Mouse (Mus musculus): Measurements from ENCODE around the gene Fbxw8. TPM values are rescaled to one million over a fixed set of nuclear protein-coding genes. Genes with fewer than 3 reads are reported as not detected.

The Fbxw8 gene
- total RNA-seq, 2 experiments from 2014 or later, result 20.5 to 21.1 TPM

- no peak for DNase-seq (ENCODE audit: low spot score)
Measured at GRCm38 (mm10) chr5:118078550-118078949, 76.7 kb downstream of the Fbxw8 start.

- DNase-seq (ENCODE audit: low spot score), result peak; percentile 43
Measured at GRCm38 (mm10) chr5:118076721-118077592, 78.3 kb downstream of the Fbxw8 start.

- no peak for DNase-seq (ENCODE audit: low spot score)
Measured at GRCm38 (mm10) chr5:118073213-118073773, 82.0 kb downstream of the Fbxw8 start.

- no peak for DNase-seq (ENCODE audit: low spot score)
Measured at GRCm38 (mm10) chr5:118071766-118072165, 83.5 kb downstream of the Fbxw8 start.

GRCm38 (mm10) chr5:118069315-118069714 is 85.9 kb downstream of the Fbxw8 start:
- DNase-seq (ENCODE audit: low spot score), result peak; percentile 63

GRCm38 (mm10) chr5:118067984-118068494 is 87.2 kb downstream of the Fbxw8 start:
- no peak for DNase-seq (ENCODE audit: low spot score)

- DNase-seq (ENCODE audit: low spot score), result no peak
Measured at GRCm38 (mm10) chr5:118067572-118067971, 87.7 kb downstream of the Fbxw8 start.

- peak; percentile 70 for DNase-seq (ENCODE audit: low spot score)
Measured at GRCm38 (mm10) chr5:118066828-118067227, 88.4 kb downstream of the Fbxw8 start.

GRCm38 (mm10) chr5:118065516-118066255 is 89.6 kb downstream of the Fbxw8 start:
- DNase-seq (ENCODE audit: low spot score), result no peak

- DNase-seq (ENCODE audit: low spot score), result no peak
Measured at GRCm38 (mm10) chr5:118064284-118064901, 90.9 kb downstream of the Fbxw8 start.

GRCm38 (mm10) chr5:118063181-118063621 is 92.1 kb downstream of the Fbxw8 start:
- DNase-seq (ENCODE audit: low spot score), result no peak

- DNase-seq (ENCODE audit: low spot score), result no peak
Measured at GRCm38 (mm10) chr5:118061391-118061790, 93.9 kb downstream of the Fbxw8 start.

GRCm38 (mm10) chr5:118059646-118060045 is 95.6 kb downstream of the Fbxw8 start:
- DNase-seq (ENCODE audit: low spot score), result no peak

- no peak for DNase-seq (ENCODE audit: low spot score)
Measured at GRCm38 (mm10) chr5:118058858-118059257, 96.4 kb downstream of the Fbxw8 start.

GRCm38 (mm10) chr5:118057508-118058111 is 97.7 kb downstream of the Fbxw8 start:
- no peak for DNase-seq (ENCODE audit: low spot score)

GRCm38 (mm10) chr5:118053205-118053604 is 102.1 kb downstream of the Fbxw8 start:
- no peak for DNase-seq (ENCODE audit: low spot score)

- no peak for DNase-seq (ENCODE audit: low spot score)
Measured at GRCm38 (mm10) chr5:118051981-118052662, 103.1 kb downstream of the Fbxw8 start.

GRCm38 (mm10) chr5:118050743-118051142 is 104.5 kb downstream of the Fbxw8 start:
- DNase-seq (ENCODE audit: low spot score), result no peak

- no peak for DNase-seq (ENCODE audit: low spot score)
Measured at GRCm38 (mm10) chr5:118048928-118049327, 106.3 kb downstream of the Fbxw8 start.

- DNase-seq (ENCODE audit: low spot score), result no peak
Measured at GRCm38 (mm10) chr5:118048412-118048811, 106.9 kb downstream of the Fbxw8 start.

All from gastrocnemius, adult 18-20 months (tissue).